Mouse (Mus musculus): ENCODE data around the gene Foxo3. TPM values are rescaled to one million over a fixed set of nuclear protein-coding genes. Genes with fewer than 3 reads are reported as not detected.
A peak's percentile ranks its signal among the peaks of the same experiment; 100 is the strongest.

The Foxo3 gene
- polyA plus RNA-seq, 1 experiment, result 14.6 TPM

GRCm38 (mm10) chr10:42221136-42221891 lies 55.2 kb downstream of the Foxo3 start:
- peak; percentile 71 for DNase-seq (ENCODE audit: low read depth)
- no peak for TF ChIP-seq POLR2A (IDR thresholded peaks at IDR 0.05; ENCODE audit: borderline replicate concordance, extremely low read depth, insufficient read depth, insufficient read length, poor library complexity, severe bottlenecking)
- no peak for TF ChIP-seq CTCF (IDR thresholded peaks at IDR 0.05; ENCODE audit: borderline replicate concordance, extremely low read depth, insufficient read depth, insufficient read length)

- no peak for DNase-seq (ENCODE audit: low read depth)
- TF ChIP-seq CTCF (IDR thresholded peaks at IDR 0.05; ENCODE audit: borderline replicate concordance, extremely low read depth, insufficient read depth, insufficient read length) (no peak), POLR2A (IDR thresholded peaks at IDR 0.05; ENCODE audit: borderline replicate concordance, extremely low read depth, insufficient read depth, insufficient read length, poor library complexity, severe bottlenecking) (no peak)
Measured at GRCm38 (mm10) chr10:42220418-42220952, 56.1 kb downstream of the Foxo3 start.

- TF ChIP-seq POLR2A (IDR thresholded peaks at IDR 0.05; ENCODE audit: borderline replicate concordance, extremely low read depth, insufficient read depth, insufficient read length, poor library complexity, severe bottlenecking) (no peak), CTCF (IDR thresholded peaks at IDR 0.05; ENCODE audit: borderline replicate concordance, extremely low read depth, insufficient read depth, insufficient read length) (no peak)
- peak; percentile 54 for DNase-seq (ENCODE audit: low read depth)
Measured at GRCm38 (mm10) chr10:42211407-42211806, 65.1 kb downstream of the Foxo3 start.

- no peak for DNase-seq (ENCODE audit: low read depth)
- no peak for TF ChIP-seq POLR2A (IDR thresholded peaks at IDR 0.05; ENCODE audit: borderline replicate concordance, extremely low read depth, insufficient read depth, insufficient read length, poor library complexity, severe bottlenecking)
- TF ChIP-seq CTCF (IDR thresholded peaks at IDR 0.05; ENCODE audit: borderline replicate concordance, extremely low read depth, insufficient read depth, insufficient read length), result no peak
Measured at GRCm38 (mm10) chr10:42210641-42211040, 65.9 kb downstream of the Foxo3 start.

GRCm38 (mm10) chr10:42209809-42210208 lies 66.7 kb downstream of the Foxo3 start:
- peak; percentile 42 for DNase-seq (ENCODE audit: low read depth)
- TF ChIP-seq POLR2A (IDR thresholded peaks at IDR 0.05; ENCODE audit: borderline replicate concordance, extremely low read depth, insufficient read depth, insufficient read length, poor library complexity, severe bottlenecking), result no peak
- no peak for TF ChIP-seq CTCF (IDR thresholded peaks at IDR 0.05; ENCODE audit: borderline replicate concordance, extremely low read depth, insufficient read depth, insufficient read length)

GRCm38 (mm10) chr10:42207612-42208011 lies 68.9 kb downstream of the Foxo3 start:
- no peak for DNase-seq (ENCODE audit: low read depth)
- TF ChIP-seq CTCF (IDR thresholded peaks at IDR 0.05; ENCODE audit: borderline replicate concordance, extremely low read depth, insufficient read depth, insufficient read length), result no peak
- TF ChIP-seq POLR2A (IDR thresholded peaks at IDR 0.05; ENCODE audit: borderline replicate concordance, extremely low read depth, insufficient read depth, insufficient read length, poor library complexity, severe bottlenecking), result no peak

GRCm38 (mm10) chr10:42204768-42205412 lies 71.7 kb downstream of the Foxo3 start:
- TF ChIP-seq POLR2A (IDR thresholded peaks at IDR 0.05; ENCODE audit: borderline replicate concordance, extremely low read depth, insufficient read depth, insufficient read length, poor library complexity, severe bottlenecking) (no peak), CTCF (IDR thresholded peaks at IDR 0.05; ENCODE audit: borderline replicate concordance, extremely low read depth, insufficient read depth, insufficient read length) (no peak)
- no peak for DNase-seq (ENCODE audit: low read depth)

- TF ChIP-seq CTCF (IDR thresholded peaks at IDR 0.05; ENCODE audit: borderline replicate concordance, extremely low read depth, insufficient read depth, insufficient read length) (no peak), POLR2A (IDR thresholded peaks at IDR 0.05; ENCODE audit: borderline replicate concordance, extremely low read depth, insufficient read depth, insufficient read length, poor library complexity, severe bottlenecking) (no peak)
- no peak for DNase-seq (ENCODE audit: low read depth)
Measured at GRCm38 (mm10) chr10:42203321-42204155, 73.0 kb downstream of the Foxo3 start.

GRCm38 (mm10) chr10:42202561-42202960 lies 74.0 kb downstream of the Foxo3 start:
- DNase-seq (ENCODE audit: low read depth), result no peak
- no peak for TF ChIP-seq CTCF (IDR thresholded peaks at IDR 0.05; ENCODE audit: borderline replicate concordance, extremely low read depth, insufficient read depth, insufficient read length)
- no peak for TF ChIP-seq POLR2A (IDR thresholded peaks at IDR 0.05; ENCODE audit: borderline replicate concordance, extremely low read depth, insufficient read depth, insufficient read length, poor library complexity, severe bottlenecking)

- DNase-seq (ENCODE audit: low read depth), result peak; percentile 62
- no peak for TF ChIP-seq POLR2A (IDR thresholded peaks at IDR 0.05; ENCODE audit: borderline replicate concordance, extremely low read depth, insufficient read depth, insufficient read length, poor library complexity, severe bottlenecking)
- no peak for TF ChIP-seq CTCF (IDR thresholded peaks at IDR 0.05; ENCODE audit: borderline replicate concordance, extremely low read depth, insufficient read depth, insufficient read length)
Measured at GRCm38 (mm10) chr10:42199472-42199871, 77.1 kb downstream of the Foxo3 start.

GRCm38 (mm10) chr10:42198682-42199081 lies 77.9 kb downstream of the Foxo3 start:
- DNase-seq (ENCODE audit: low read depth), result no peak
- TF ChIP-seq POLR2A (IDR thresholded peaks at IDR 0.05; ENCODE audit: borderline replicate concordance, extremely low read depth, insufficient read depth, insufficient read length, poor library complexity, severe bottlenecking) (no peak), CTCF (IDR thresholded peaks at IDR 0.05; ENCODE audit: borderline replicate concordance, extremely low read depth, insufficient read depth, insufficient read length) (no peak)

Data from brain, embryonic 14.5 days (tissue).